In genomic region chr11:64332406-64332805, GRCm38 (mm10) we compare ENCODE assay signal across 25 mouse cellular contexts.
DNase-seq lines count a peak whose midpoint lies in the region; ATAC-seq and TF ChIP-seq lines count a peak whose summit lies in the region.
"Had no signal": no experiment of that assay in that cellular context is flagged by ENCODE, and none has a peak within 500 bp of the region (broad histone marks: within the 10 kb centered on the region; RNA-seq: fewer than 3 reads in every experiment).

No protein-coding gene starts in this region.

- no peaks in the 10 kb centered on the region for H3K4me1 ChIP-seq in intestine, embryonic 15.5 days (replicated peaks)
- H3K4me1 ChIP-seq in intestine, embryonic 16.5 days (ENCODE audit: control insufficient read depth, insufficient read depth, low read length), result no peaks in the 10 kb centered on the region
- H3K4me1 ChIP-seq in lung, postnatal 0 days (ENCODE audit: insufficient read depth, low read depth, low read length), result no peaks in the 10 kb centered on the region
- H3K4me1 ChIP-seq in midbrain, embryonic 11.5 days (ENCODE audit: control insufficient read depth, insufficient read depth, low read length), result no peaks in the 10 kb centered on the region
- no peaks in the 10 kb centered on the region for H3K4me1 ChIP-seq in midbrain, postnatal 0 days (ENCODE audit: insufficient read depth, low read length)
- H3K4me1 ChIP-seq: embryonic facial prominence, embryonic 12.5 days; forebrain, embryonic 13.5 days had no signal

- no peak for TF ChIP-seq EP300 in lung, postnatal 0 days (IDR thresholded peaks at IDR 0.05)

- no peaks in the 10 kb centered on the region for H3K9me3 ChIP-seq in intestine, embryonic 15.5 days
- H3K9me3 ChIP-seq in intestine, embryonic 16.5 days (ENCODE audit: control insufficient read depth, low read length), result no peaks in the 10 kb centered on the region
- no peaks in the 10 kb centered on the region for H3K9me3 ChIP-seq in lung, postnatal 0 days (ENCODE audit: low read length)
- no peaks in the 10 kb centered on the region for H3K9me3 ChIP-seq in midbrain, embryonic 11.5 days (ENCODE audit: control insufficient read depth, low read length)
- no peaks in the 10 kb centered on the region for H3K9me3 ChIP-seq in midbrain, postnatal 0 days (ENCODE audit: low read length)
- H3K9me3 ChIP-seq: embryonic facial prominence, embryonic 10.5 days; embryonic facial prominence, embryonic 12.5 days; forebrain, embryonic 13.5 days; G1E had no signal

- H3K27ac ChIP-seq in intestine, embryonic 15.5 days, result no peak overlapping the region
- H3K27ac ChIP-seq in intestine, embryonic 16.5 days (ENCODE audit: low read length), result no peak overlapping the region
- no peak overlapping the region for H3K27ac ChIP-seq in lung, postnatal 0 days (ENCODE audit: low read length)
- no peak overlapping the region for H3K27ac ChIP-seq in midbrain, embryonic 11.5 days (ENCODE audit: low read depth, low read length)
- H3K27ac ChIP-seq in midbrain, postnatal 0 days (ENCODE audit: low read depth, low read length), result no peak overlapping the region
- H3K27ac ChIP-seq: embryonic facial prominence, embryonic 10.5 days; embryonic facial prominence, embryonic 12.5 days; forebrain, embryonic 13.5 days had no signal

- H3K9ac ChIP-seq in intestine, embryonic 15.5 days, result no peak overlapping the region
- no peak overlapping the region for H3K9ac ChIP-seq in intestine, embryonic 16.5 days (ENCODE audit: low read depth, low read length)
- no peak overlapping the region for H3K9ac ChIP-seq in lung, postnatal 0 days (replicated peaks; ENCODE audit: low read depth)
- H3K9ac ChIP-seq in midbrain, embryonic 11.5 days (ENCODE audit: low read length), result no peak overlapping the region
- H3K9ac ChIP-seq in midbrain, postnatal 0 days (replicated peaks; ENCODE audit: low read length, poor library complexity, severe bottlenecking), result no peak overlapping the region
- H3K9ac ChIP-seq: embryonic facial prominence, embryonic 12.5 days; forebrain, embryonic 13.5 days had no signal

- no peak for DNase-seq in frontal cortex, adult 2 months (ENCODE audit: extremely low spot score in 1 of 2, low spot score in 1 of 2)
- no peak for DNase-seq in lung, postnatal 0 days (ENCODE audit: low spot score)
- DNase-seq in lung, postnatal 4 days, result no peak
- DNase-seq in midbrain, embryonic 11.5 days (ENCODE audit: low spot score, missing footprints), result peak; percentile 12
- DNase-seq in midbrain, postnatal 0 days (ENCODE audit: low spot score), result no peak
- DNase-seq: adrenal gland, adult 8-10 months; adrenal gland, postnatal 14 days; adrenal gland, postnatal 36 days; B cell, adult 2 months; cerebellum, adult 11-12 months; cerebellum, adult 2 months; cerebellum, adult 9-10 months; cerebellum, postnatal 10 days; cerebellum, postnatal 25 days had no signal

- H3K27me3 ChIP-seq in intestine, embryonic 15.5 days (replicated peaks), result no peaks in the 10 kb centered on the region
- H3K27me3 ChIP-seq in intestine, embryonic 16.5 days (replicated peaks; ENCODE audit: control insufficient read depth, insufficient read depth, low read length), result no peaks in the 10 kb centered on the region
- no peaks in the 10 kb centered on the region; the same call in 1 of the 2 replicates for H3K27me3 ChIP-seq in lung, postnatal 0 days (replicated peaks; ENCODE audit: insufficient read depth, low read length)
- no peaks in the 10 kb centered on the region for H3K27me3 ChIP-seq in midbrain, embryonic 11.5 days (ENCODE audit: control insufficient read depth, insufficient read depth, low read length)
- no peaks in the 10 kb centered on the region for H3K27me3 ChIP-seq in midbrain, postnatal 0 days (ENCODE audit: insufficient read depth, low read length)
- H3K27me3 ChIP-seq: CH12.LX; embryonic facial prominence, embryonic 12.5 days had no signal

- TF ChIP-seq CTCF in lung, postnatal 0 days (IDR thresholded peaks at IDR 0.05), result no peak
- TF ChIP-seq CTCF in midbrain, postnatal 0 days (IDR thresholded peaks at IDR 0.05), result no peak

- peak; percentile 20 for ATAC-seq in frontal cortex, adult (ENCODE audit: low TSS enrichment)
- peak; percentile 51 for ATAC-seq in intestine, embryonic 15.5 days
- ATAC-seq in intestine, embryonic 16.5 days, result no peak
- ATAC-seq in lung, postnatal 0 days, result 0 out of 2 replicates have a peak, but pooled peaks have one; percentile 33
- no peak for ATAC-seq in midbrain, embryonic 11.5 days (ENCODE audit: low FRiP score)
- no peak for ATAC-seq in midbrain, postnatal 0 days (ENCODE audit: low FRiP score)
- ATAC-seq: activated CD4-positive, CD25-positive, alpha-beta regulatory T cell, adult 4 months; CD4-positive, CD25-positive, alpha-beta regulatory T cell, adult 4 months; forebrain, embryonic 13.5 days; Patski had no signal

- H3K4me3 ChIP-seq in intestine, embryonic 15.5 days (replicated peaks), result no peak overlapping the region
- H3K4me3 ChIP-seq in intestine, embryonic 16.5 days (ENCODE audit: low read length), result no peak overlapping the region
- no peak overlapping the region for H3K4me3 ChIP-seq in lung, postnatal 0 days (ENCODE audit: low read depth, low read length)
- H3K4me3 ChIP-seq in midbrain, embryonic 11.5 days (ENCODE audit: low read depth, low read length), result no peak overlapping the region
- no peak overlapping the region for H3K4me3 ChIP-seq in midbrain, postnatal 0 days (ENCODE audit: low read depth, low read length)
- H3K4me3 ChIP-seq: embryonic facial prominence, embryonic 10.5 days; embryonic facial prominence, embryonic 12.5 days; forebrain, embryonic 13.5 days had no signal

- 74% methylated on average over 7 of the region's 7 CpGs for WGBS in intestine, embryonic 15.5 days
- WGBS in intestine, embryonic 16.5 days, result 70% methylated on average over 7 of the region's 7 CpGs
- WGBS in lung, postnatal 0 days, result 48% methylated on average over 7 of the region's 7 CpGs
- WGBS in midbrain, embryonic 11.5 days, result 89% methylated on average over 7 of the region's 7 CpGs
- WGBS in midbrain, postnatal 0 days, result 85% methylated on average over 7 of the region's 7 CpGs

- no peak overlapping the region for H3K4me2 ChIP-seq in intestine, embryonic 15.5 days (replicated peaks)
- H3K4me2 ChIP-seq in intestine, embryonic 16.5 days (ENCODE audit: low read depth, low read length), result no peak overlapping the region
- H3K4me2 ChIP-seq in lung, postnatal 0 days (replicated peaks; ENCODE audit: low read depth, low read length), result no peak overlapping the region
- no peak overlapping the region for H3K4me2 ChIP-seq in midbrain, embryonic 11.5 days
- H3K4me2 ChIP-seq in midbrain, postnatal 0 days (ENCODE audit: low read depth, low read length, poor library complexity, severe bottlenecking), result no peak overlapping the region
- H3K4me2 ChIP-seq: embryonic facial prominence, embryonic 12.5 days; forebrain, embryonic 13.5 days had no signal

- H3K36me3 ChIP-seq in intestine, embryonic 15.5 days, result no peaks in the 10 kb centered on the region
- no peaks in the 10 kb centered on the region for H3K36me3 ChIP-seq in intestine, embryonic 16.5 days (ENCODE audit: control insufficient read depth, insufficient read depth, low read length)
- H3K36me3 ChIP-seq in lung, postnatal 0 days (ENCODE audit: insufficient read depth, low read length), result no peaks in the 10 kb centered on the region
- H3K36me3 ChIP-seq in midbrain, embryonic 11.5 days (ENCODE audit: control insufficient read depth, insufficient read depth, low read length), result no peaks in the 10 kb centered on the region
- no peaks in the 10 kb centered on the region for H3K36me3 ChIP-seq in midbrain, postnatal 0 days (ENCODE audit: insufficient read depth, low read length)
- H3K36me3 ChIP-seq: embryonic facial prominence, embryonic 10.5 days; embryonic facial prominence, embryonic 12.5 days; G1E had no signal

Comparison
In these comparisons a context has a peak if more than half of its experiments do, and no peak if none do; other contexts are left out.
1. ATAC-seq: peak in frontal cortex, adult (single experiment), intestine, embryonic 15.5 days (single experiment) and lung, postnatal 0 days (single experiment); none in intestine, embryonic 16.5 days (single experiment), midbrain, embryonic 11.5 days (single experiment) and midbrain, postnatal 0 days (single experiment).